Mouse (Mus musculus) T-helper 17 cell (primary cell): ENCODE measurements at regions not wholly inside any gene's neighbourhood (a gene's known extent, or its start where the extent isn't known, plus 50 kb on each side); places are given as distances from the start of the nearest gene placed in this dataset.

Experiments used
- in situ Hi-C, 2 experiments: fragments of 300-600 bp; cut with MboI, MseI; formaldehyde crosslinking; loops; 1 replicate in 1 of 2; 2 replicates in 1 of 2; pipeline ENCODE4 v1.15.1; 2025; ENCODE audit warnings: high pct_unique_total_duplicates in 2 of 2

GRCm38 (mm10) chr16:5478970-5479369 is 223.2 kb upstream of the Eef2kmt start:
- in situ Hi-C loops: loop anchor here in 1 of 2 experiments (5.0 to 10.0 kb wide), 2 partner anchors 53 to 996 kb away; no protein-coding TSS in a partner anchor

- in situ Hi-C loops: loop anchor here (5.0 to 10.0 kb wide), 3 partner anchors 104 to 1006 kb away; no protein-coding TSS in a partner anchor
Observed at GRCm38 (mm10) chr16:5471321-5471720, 215.5 kb upstream of the Eef2kmt start.

GRCm38 (mm10) chr16:5467587-5467986 is 211.8 kb upstream of the Eef2kmt start:
- in situ Hi-C loops: loop anchor here (5.0 kb wide), 1 partner anchor 160 kb away; no protein-coding TSS in a partner anchor

- in situ Hi-C loops: loop anchor here (5.0 kb wide), 1 partner anchor 159 kb away; no protein-coding TSS in a partner anchor
Observed at GRCm38 (mm10) chr16:5466760-5467159, 211.0 kb upstream of the Eef2kmt start.

- in situ Hi-C loops: no loop called here
Observed at GRCm38 (mm10) chr16:5455352-5455965, 199.7 kb upstream of the Eef2kmt start.

- in situ Hi-C loops: no loop called here
Observed at GRCm38 (mm10) chr16:5454243-5454642, 198.5 kb upstream of the Eef2kmt start.

- in situ Hi-C loops: no loop called here
Observed at GRCm38 (mm10) chr16:5452971-5453370, 197.2 kb upstream of the Eef2kmt start.

GRCm38 (mm10) chr16:5445776-5446175 is 190.0 kb upstream of the Eef2kmt start:
- in situ Hi-C loops: no loop called here

GRCm38 (mm10) chr16:5444785-5445184 is 189.0 kb upstream of the Eef2kmt start:
- in situ Hi-C loops: no loop called here

GRCm38 (mm10) chr16:5439717-5440116 is 183.9 kb upstream of the Eef2kmt start:
- in situ Hi-C loops: no loop called here

GRCm38 (mm10) chr16:5438405-5438804 is 182.6 kb upstream of the Eef2kmt start:
- in situ Hi-C loops: no loop called here

- in situ Hi-C loops: no loop called here
Observed at GRCm38 (mm10) chr16:5431689-5432088, 175.9 kb upstream of the Eef2kmt start.

- in situ Hi-C loops: no loop called here
Observed at GRCm38 (mm10) chr16:5431111-5431510, 175.3 kb upstream of the Eef2kmt start.

GRCm38 (mm10) chr16:5429466-5429865 is 173.7 kb upstream of the Eef2kmt start:
- in situ Hi-C loops: no loop called here

GRCm38 (mm10) chr16:5425908-5426307 is 170.1 kb upstream of the Eef2kmt start:
- in situ Hi-C loops: no loop called here

GRCm38 (mm10) chr16:5422041-5422440 is 166.3 kb upstream of the Eef2kmt start:
- in situ Hi-C loops: no loop called here

GRCm38 (mm10) chr16:5421591-5421990 is 165.8 kb upstream of the Eef2kmt start:
- in situ Hi-C loops: no loop called here

GRCm38 (mm10) chr16:5419467-5419866 is 163.7 kb upstream of the Eef2kmt start:
- in situ Hi-C loops: loop anchor here in 1 of 2 experiments (5.0 kb wide), 1 partner anchor 43 kb away; no protein-coding TSS in a partner anchor

- in situ Hi-C loops: loop anchor here in 1 of 2 experiments (5.0 kb wide), 1 partner anchor 44 kb away; no protein-coding TSS in a partner anchor
Observed at GRCm38 (mm10) chr16:5418462-5419197, 162.8 kb upstream of the Eef2kmt start.

- in situ Hi-C loops: loop anchor here in 1 of 2 experiments (5.0 kb wide), 1 partner anchor 47 kb away; no protein-coding TSS in a partner anchor
Observed at GRCm38 (mm10) chr16:5415310-5415709, 159.5 kb upstream of the Eef2kmt start.

GRCm38 (mm10) chr16:5411819-5412385 is 156.1 kb upstream of the Eef2kmt start:
- in situ Hi-C loops: no loop called here

- in situ Hi-C loops: loop anchor here in 1 of 2 experiments (5.0 kb wide), 1 partner anchor 94 kb away; no protein-coding TSS in a partner anchor
Observed at GRCm38 (mm10) chr16:5406711-5407110, 150.9 kb upstream of the Eef2kmt start.
